Mouse (Mus musculus) heart, embryonic 13.5 days (tissue): ENCODE measurements around the gene Itgad. TPM values are rescaled to one million over a fixed set of nuclear protein-coding genes. Genes with fewer than 3 reads are reported as not detected.

ENCODE experiments used
- ATAC-seq: fragments of 200-750 bp; cut with Nextera tagmentation; 2 replicates; pipeline ENCODE4 v1.8.0; 2017; ENCODE audit warnings: moderate TSS enrichment; ENCODE audit not compliant: insufficient number of reproducible peaks, low FRiP score, low TSS enrichment; ENCODE audit errors: extremely low read depth
- H3K27ac ChIP-seq: fragments of 300-500 bp; sonication (generic); replicated peaks from 2 replicates; pipeline ENCODE4 v1.5.1; 2015; ENCODE audit warnings: moderate library complexity, mild to moderate bottlenecking, inconsistent platforms
- H3K27me3 ChIP-seq: fragments of 300-500 bp; sonication (generic); replicated peaks from 2 replicates; pipeline ENCODE4 v1.6.1; 2015; ENCODE audit warnings: mild to moderate bottlenecking, inconsistent platforms
- H3K36me3 ChIP-seq: fragments of 300-500 bp; sonication (generic); 2 replicates; pipeline ENCODE4 v1.6.1; 2015; ENCODE audit warnings: mild to moderate bottlenecking, inconsistent platforms
- H3K4me1 ChIP-seq: fragments of 300-500 bp; sonication (generic); 2 replicates; pipeline ENCODE4 v1.6.1; 2015; ENCODE audit warnings: inconsistent platforms
- H3K4me2 ChIP-seq: fragments of 300-500 bp; sonication (generic); 2 replicates; pipeline ENCODE4 v1.6.1; 2015; ENCODE audit warnings: inconsistent platforms, mild to moderate bottlenecking, moderate library complexity
- H3K4me3 ChIP-seq: fragments of 300-500 bp; sonication (generic); 2 replicates; pipeline ENCODE4 v1.5.1; 2015; ENCODE audit warnings: moderate library complexity, mild to moderate bottlenecking, inconsistent platforms
- H3K9ac ChIP-seq: fragments of 300-500 bp; sonication (generic); 2 replicates; pipeline ENCODE4 v1.6.1; 2015; ENCODE audit warnings: inconsistent platforms, mild to moderate bottlenecking, moderate library complexity
- H3K9me3 ChIP-seq: fragments of 300-500 bp; sonication (generic); 2 replicates; pipeline ENCODE4 v1.6.1; 2016; ENCODE audit warnings: inconsistent platforms
- whole genome bisulfite sequencing: fragments of 180-500 bp; shearing (Covaris S2); methylation state at CpG from one replicate; pipeline ENCODE4 v1.1.7; 2015; ENCODE audit warnings: mixed read lengths; 5-methylcytosine and 5-hydroxymethylcytosine counted together
- polyA plus RNA-seq: library from polyadenylated mRNA; unstranded; fragments of >200 nt; fragmentation: Nextera tagmentation; extraction: Ambion mirVana; gene quantifications from 2 replicates; pipeline ENCODE4 v1.2.1, GENCODE M21; 2015

The Itgad gene
- polyA plus RNA-seq, 1 experiment from 2014 or later, result 0.25 TPM

- no peak overlapping the region for H3K27ac ChIP-seq
- no peaks in the 10 kb centered on the region for H3K4me1 ChIP-seq
- no peak overlapping the region for H3K9ac ChIP-seq
- H3K27me3 ChIP-seq, result no peaks in the 10 kb centered on the region; the same call in 1 of the 2 replicates
- H3K9me3 ChIP-seq, result no peaks in the 10 kb centered on the region
- no peak overlapping the region for H3K4me2 ChIP-seq
- no peak overlapping the region for H3K4me3 ChIP-seq
- 51% methylated on average over 6 of the region's 6 CpGs for WGBS
- ATAC-seq, result no peak
- H3K36me3 ChIP-seq, result no peaks in the 10 kb centered on the region
Observed at GRCm38 (mm10) chr7:128180546-128180945, 26.4 kb downstream of the Itgad start.

- Histone ChIP-seq H3K27ac (no peak overlapping the region), H3K27me3 (no peaks in the 10 kb centered on the region; the same call in 1 of the 2 replicates), H3K4me1 (no peaks in the 10 kb centered on the region), H3K9me3 (no peaks in the 10 kb centered on the region), H3K4me3 (no peak overlapping the region), H3K4me2 (no peak overlapping the region), H3K9ac (no peak overlapping the region), H3K36me3 (no peaks in the 10 kb centered on the region)
- ATAC-seq, result no peak
- 90% methylated on average over 10 of the region's 10 CpGs for WGBS
Observed at GRCm38 (mm10) chr7:128181691-128182090, 27.5 kb downstream of the Itgad start.

- no peak for ATAC-seq
- no peak overlapping the region for H3K4me2 ChIP-seq
- H3K27ac ChIP-seq, result no peak overlapping the region
- no peaks in the 10 kb centered on the region for H3K27me3 ChIP-seq
- 85% methylated on average over 9 of the region's 9 CpGs for WGBS
- peaks cover 10% of the 10 kb centered on the region; the same call in 1 of the 2 replicates for H3K4me1 ChIP-seq
- H3K36me3 ChIP-seq, result 0 out of 2 replicates have a peak, but pooled peaks cover 6% of the 10 kb centered on the region
- H3K9me3 ChIP-seq, result no peaks in the 10 kb centered on the region
- H3K4me3 ChIP-seq, result no peak overlapping the region
- H3K9ac ChIP-seq, result no peak overlapping the region
Observed at GRCm38 (mm10) chr7:128201607-128202006, 47.4 kb downstream of the Itgad start.

- no peak overlapping the region for H3K4me2 ChIP-seq
- ATAC-seq, result no peak
- peaks cover 11% of the 10 kb centered on the region; the same call in 1 of the 2 replicates for H3K4me1 ChIP-seq
- H3K36me3 ChIP-seq, result 0 out of 2 replicates have a peak, but pooled peaks cover 6% of the 10 kb centered on the region
- H3K27me3 ChIP-seq, result no peaks in the 10 kb centered on the region
- 72% methylated on average over 9 of the region's 9 CpGs for WGBS
- no peak overlapping the region for H3K9ac ChIP-seq
- no peaks in the 10 kb centered on the region for H3K9me3 ChIP-seq
- H3K27ac ChIP-seq, result no peak overlapping the region
- no peak overlapping the region for H3K4me3 ChIP-seq
Observed at GRCm38 (mm10) chr7:128203071-128203470, 48.9 kb downstream of the Itgad start.

GRCm38 (mm10) chr7:128204179-128204578 lies 50.0 kb downstream of the Itgad start:
- no peak for ATAC-seq
- 0 out of 2 replicates have a peak, but pooled peaks cover 6% of the 10 kb centered on the region for H3K36me3 ChIP-seq
- no peak overlapping the region for H3K9ac ChIP-seq
- H3K4me3 ChIP-seq, result no peak overlapping the region
- H3K27ac ChIP-seq, result no peak overlapping the region
- no peaks in the 10 kb centered on the region for H3K9me3 ChIP-seq
- peaks cover 11% of the 10 kb centered on the region; the same call in 1 of the 2 replicates for H3K4me1 ChIP-seq
- WGBS, result 87% methylated on average over 8 of the region's 8 CpGs
- no peak overlapping the region for H3K4me2 ChIP-seq
- no peaks in the 10 kb centered on the region for H3K27me3 ChIP-seq

GRCm38 (mm10) chr7:128205695-128206094 lies 51.5 kb downstream of the Itgad start:
- H3K4me1 ChIP-seq, result peaks cover 11% of the 10 kb centered on the region; the same call in 1 of the 2 replicates
- no peaks in the 10 kb centered on the region for H3K9me3 ChIP-seq
- H3K27ac ChIP-seq, result peak overlapping the region; percentile 88
- no peak for ATAC-seq
- no peaks in the 10 kb centered on the region for H3K27me3 ChIP-seq
- WGBS, result 58% methylated on average over 18 of the region's 18 CpGs
- peak overlapping the region; percentile 64 for H3K4me2 ChIP-seq
- peak overlapping the region; percentile 79 for H3K9ac ChIP-seq
- H3K4me3 ChIP-seq, result peak overlapping the region; percentile 57
- H3K36me3 ChIP-seq, result 0 out of 2 replicates have a peak, but pooled peaks cover 6% of the 10 kb centered on the region

GRCm38 (mm10) chr7:128206152-128206551 lies 52.0 kb downstream of the Itgad start, which contains the start of gene Cox6a2:
TSS of gene Cox6a2 (minus strand) at chr7:128206387.
- Histone ChIP-seq H3K4me1 (peaks cover 11% of the 10 kb centered on the region; the same call in 1 of the 2 replicates), H3K9ac (peak within 1 kb of the TSS; percentile 79), H3K9me3 (no peaks in the 10 kb centered on the region), H3K27me3 (no peaks in the 10 kb centered on the region), H3K36me3 (0 out of 2 replicates have a peak, but pooled peaks cover 6% of the 10 kb centered on the region), H3K27ac (peak within 1 kb of the TSS; percentile 88), H3K4me2 (peak within 1 kb of the TSS; percentile 64), H3K4me3 (peak within 1 kb of the TSS; percentile 57)
- WGBS, result 25% methylated on average over 6 of the region's 6 CpGs
- ATAC-seq, result no peak

GRCm38 (mm10) chr7:128208187-128208586 lies 54.0 kb downstream of the Itgad start:
- Histone ChIP-seq H3K4me2 (no peak overlapping the region), H3K9ac (no peak overlapping the region), H3K4me3 (no peak overlapping the region), H3K27me3 (no peaks in the 10 kb centered on the region), H3K9me3 (no peaks in the 10 kb centered on the region), H3K27ac (no peak overlapping the region), H3K36me3 (0 out of 2 replicates have a peak, but pooled peaks cover 6% of the 10 kb centered on the region), H3K4me1 (peaks cover 11% of the 10 kb centered on the region; the same call in 1 of the 2 replicates)
- WGBS, result 6% methylated on average over 4 of the region's 4 CpGs
- no peak for ATAC-seq

- H3K4me1 ChIP-seq, result peaks cover 7% of the 10 kb centered on the region; the same call in 1 of the 2 replicates
- H3K9ac ChIP-seq, result no peak overlapping the region
- no peak for ATAC-seq
- no peaks in the 10 kb centered on the region for H3K36me3 ChIP-seq
- no peak overlapping the region for H3K4me3 ChIP-seq
- no peak overlapping the region for H3K4me2 ChIP-seq
- H3K27ac ChIP-seq, result no peak overlapping the region
- no peaks in the 10 kb centered on the region for H3K27me3 ChIP-seq
- no peaks in the 10 kb centered on the region for H3K9me3 ChIP-seq
- WGBS, result 55% methylated on average over 3 of the region's 3 CpGs
Observed at GRCm38 (mm10) chr7:128209826-128210225, 55.6 kb downstream of the Itgad start.

GRCm38 (mm10) chr7:128219952-128220351 lies 65.8 kb downstream of the Itgad start:
- Histone ChIP-seq H3K4me3 (no peak overlapping the region), H3K27ac (no peak overlapping the region), H3K9me3 (no peaks in the 10 kb centered on the region), H3K36me3 (no peaks in the 10 kb centered on the region), H3K4me1 (no peaks in the 10 kb centered on the region), H3K9ac (no peak overlapping the region), H3K27me3 (no peaks in the 10 kb centered on the region), H3K4me2 (no peak overlapping the region)
- 55% methylated on average over 4 of the region's 4 CpGs for WGBS
- ATAC-seq, result no peak

- Histone ChIP-seq H3K4me1 (no peaks in the 10 kb centered on the region), H3K9ac (no peak overlapping the region), H3K4me3 (no peak overlapping the region), H3K27me3 (no peaks in the 10 kb centered on the region), H3K9me3 (no peaks in the 10 kb centered on the region), H3K36me3 (no peaks in the 10 kb centered on the region), H3K4me2 (no peak overlapping the region), H3K27ac (no peak overlapping the region)
- 83% methylated on average over 3 of the region's 3 CpGs for WGBS
- ATAC-seq, result no peak
Observed at GRCm38 (mm10) chr7:128220936-128221335, 66.8 kb downstream of the Itgad start.

- H3K27me3 ChIP-seq, result peaks cover 3% of the 10 kb centered on the region
- H3K4me1 ChIP-seq, result peaks cover 5% of the 10 kb centered on the region
- H3K9me3 ChIP-seq, result no peaks in the 10 kb centered on the region
- no peak for ATAC-seq
- peaks cover 13% of the 10 kb centered on the region for H3K36me3 ChIP-seq
- 33% methylated on average over 8 of the region's 8 CpGs for WGBS
- H3K9ac ChIP-seq, result no peak overlapping the region
- H3K4me2 ChIP-seq, result no peak overlapping the region
- H3K4me3 ChIP-seq, result no peak overlapping the region
- H3K27ac ChIP-seq, result no peak overlapping the region
Observed at GRCm38 (mm10) chr7:128231741-128232140, 77.6 kb downstream of the Itgad start.
